Mouse (Mus musculus) heart, embryonic 12.5 days (tissue): Measurements from ENCODE around the gene Atp11a. TPM values are rescaled to one million over a fixed set of nuclear protein-coding genes. Genes with fewer than 3 reads are reported as not detected.

Experiments
- ATAC-seq: fragments of 200-750 bp; cut with Nextera tagmentation; 2 replicates; pipeline ENCODE4 v1.8.0; 2017; ENCODE audit warnings: moderate TSS enrichment, moderate library complexity; ENCODE audit not compliant: insufficient number of reproducible peaks, low FRiP score
- H3K27ac ChIP-seq: fragments of 300-500 bp; sonication (generic); 2 replicates; pipeline ENCODE4 v1.5.1; 2016; ENCODE audit warnings: mild to moderate bottlenecking, moderate library complexity; ENCODE audit not compliant: poor library complexity, severe bottlenecking
- H3K27me3 ChIP-seq: fragments of 300-500 bp; sonication (generic); replicated peaks from 2 replicates; pipeline ENCODE4 v1.6.1; 2016; ENCODE audit warnings: mild to moderate bottlenecking, moderate library complexity
- H3K36me3 ChIP-seq: fragments of 300-500 bp; sonication (generic); 2 replicates; pipeline ENCODE4 v1.6.1; 2016; ENCODE audit warnings: mild to moderate bottlenecking, moderate library complexity
- H3K4me1 ChIP-seq: fragments of 300-500 bp; sonication (generic); replicated peaks from 2 replicates; pipeline ENCODE4 v1.6.1; 2016; ENCODE audit warnings: mild to moderate bottlenecking
- H3K4me2 ChIP-seq: fragments of 300-500 bp; sonication (generic); 2 replicates; pipeline ENCODE4 v1.6.1; 2016; ENCODE audit warnings: mild to moderate bottlenecking, moderate library complexity
- H3K4me3 ChIP-seq: fragments of 300-500 bp; sonication (generic); 2 replicates; pipeline ENCODE4 v1.5.1; 2016; ENCODE audit warnings: mild to moderate bottlenecking
- H3K9ac ChIP-seq: fragments of 300-500 bp; sonication (generic); 2 replicates; pipeline ENCODE4 v1.6.1; 2016; ENCODE audit warnings: mild to moderate bottlenecking, moderate library complexity
- H3K9me3 ChIP-seq: fragments of 300-500 bp; sonication (generic); replicated peaks from 2 replicates; pipeline ENCODE4 v1.6.1; 2016; ENCODE audit warnings: mild to moderate bottlenecking, moderate library complexity
- WGBS: fragments of 180-500 bp; shearing (Covaris S2); methylation state at CpG from one replicate; pipeline ENCODE4 v1.1.7; 2016; 5-methylcytosine and 5-hydroxymethylcytosine counted together
- polyA plus RNA-seq: library from polyadenylated mRNA; unstranded; fragments of >200 nt; fragmentation: Nextera tagmentation; extraction: Ambion mirVana; gene quantifications from 2 replicates; pipeline ENCODE4 v1.2.1, GENCODE M21; 2016

The Atp11a gene
- polyA plus RNA-seq, 1 experiment from 2014 or later, result 21.5 TPM

- Histone ChIP-seq H3K27ac (no peak overlapping the region), H3K9ac (no peak overlapping the region), H3K27me3 (peaks cover 22% of the 10 kb centered on the region), H3K36me3 (no peaks in the 10 kb centered on the region), H3K9me3 (no peaks in the 10 kb centered on the region), H3K4me2 (no peak overlapping the region), H3K4me1 (peaks cover 14% of the 10 kb centered on the region), H3K4me3 (no peak overlapping the region)
- no peak for ATAC-seq
- 53% methylated on average over 5 of the region's 5 CpGs for WGBS
Observed at GRCm38 (mm10) chr8:12892882-12893446, 136.2 kb downstream of the Atp11a start.

GRCm38 (mm10) chr8:12893797-12894578 lies 137.2 kb downstream of the Atp11a start:
- WGBS, result 77% methylated on average over 12 of the region's 12 CpGs
- no peak overlapping the region for H3K4me2 ChIP-seq
- no peak overlapping the region for H3K4me3 ChIP-seq
- ATAC-seq, result no peak
- H3K9me3 ChIP-seq, result no peaks in the 10 kb centered on the region
- H3K27me3 ChIP-seq, result peaks cover 22% of the 10 kb centered on the region
- peaks cover 19% of the 10 kb centered on the region for H3K4me1 ChIP-seq
- no peak overlapping the region for H3K27ac ChIP-seq
- H3K9ac ChIP-seq, result no peak overlapping the region
- H3K36me3 ChIP-seq, result no peaks in the 10 kb centered on the region

- WGBS, result 72% methylated on average over 11 of the region's 11 CpGs
- Histone ChIP-seq H3K36me3 (no peaks in the 10 kb centered on the region), H3K9ac (no peak overlapping the region), H3K4me3 (no peak overlapping the region), H3K4me2 (no peak overlapping the region), H3K4me1 (peaks cover 22% of the 10 kb centered on the region), H3K27ac (no peak overlapping the region), H3K27me3 (peaks cover 20% of the 10 kb centered on the region), H3K9me3 (no peaks in the 10 kb centered on the region)
- ATAC-seq, result no peak
Observed at GRCm38 (mm10) chr8:12894783-12895534, 138.1 kb downstream of the Atp11a start.

- Histone ChIP-seq H3K9me3 (no peaks in the 10 kb centered on the region), H3K27ac (no peak overlapping the region), H3K36me3 (no peaks in the 10 kb centered on the region), H3K4me3 (no peak overlapping the region), H3K4me1 (peaks cover 22% of the 10 kb centered on the region), H3K9ac (no peak overlapping the region), H3K27me3 (peaks cover 18% of the 10 kb centered on the region), H3K4me2 (no peak overlapping the region)
- no peak for ATAC-seq
- 67% methylated on average over 9 of the region's 9 CpGs for WGBS
Observed at GRCm38 (mm10) chr8:12895535-12896150, 138.8 kb downstream of the Atp11a start.

- Histone ChIP-seq H3K4me3 (no peak overlapping the region), H3K36me3 (no peaks in the 10 kb centered on the region), H3K4me1 (peaks cover 22% of the 10 kb centered on the region), H3K4me2 (no peak overlapping the region), H3K27ac (no peak overlapping the region), H3K27me3 (peaks cover 17% of the 10 kb centered on the region; the same call in 1 of the 2 replicates), H3K9me3 (no peaks in the 10 kb centered on the region), H3K9ac (no peak overlapping the region)
- 0 out of 2 replicates have a peak, but pooled peaks have one; percentile 30 for ATAC-seq
- WGBS, result 53% methylated on average over 13 of the region's 13 CpGs
Observed at GRCm38 (mm10) chr8:12896494-12897373, 139.9 kb downstream of the Atp11a start.

- 38% methylated on average over 9 of the region's 9 CpGs for WGBS
- Histone ChIP-seq H3K27ac (no peak overlapping the region), H3K4me2 (no peak overlapping the region), H3K27me3 (peaks cover 17% of the 10 kb centered on the region; the same call in 1 of the 2 replicates), H3K4me3 (no peak overlapping the region), H3K9me3 (no peaks in the 10 kb centered on the region), H3K4me1 (peaks cover 22% of the 10 kb centered on the region), H3K36me3 (no peaks in the 10 kb centered on the region), H3K9ac (no peak overlapping the region)
- ATAC-seq, result no peak
Observed at GRCm38 (mm10) chr8:12897815-12898214, 141.0 kb downstream of the Atp11a start.

- Histone ChIP-seq H3K4me3 (no peak overlapping the region), H3K9ac (no peak overlapping the region), H3K27ac (no peak overlapping the region), H3K4me2 (no peak overlapping the region), H3K9me3 (no peaks in the 10 kb centered on the region), H3K36me3 (no peaks in the 10 kb centered on the region), H3K27me3 (peaks cover 9% of the 10 kb centered on the region; the same call in 1 of the 2 replicates), H3K4me1 (peaks cover 15% of the 10 kb centered on the region)
- WGBS, result 78% methylated on average over 13 of the region's 13 CpGs
- ATAC-seq, result no peak
Observed at GRCm38 (mm10) chr8:12903790-12904415, 147.1 kb downstream of the Atp11a start.

- 48% methylated on average over 5 of the region's 5 CpGs for WGBS
- Histone ChIP-seq H3K4me3 (no peak overlapping the region), H3K4me2 (no peak overlapping the region), H3K36me3 (no peaks in the 10 kb centered on the region), H3K9me3 (no peaks in the 10 kb centered on the region), H3K9ac (no peak overlapping the region), H3K4me1 (peaks cover 12% of the 10 kb centered on the region), H3K27me3 (peaks cover 9% of the 10 kb centered on the region; the same call in 1 of the 2 replicates), H3K27ac (no peak overlapping the region)
- ATAC-seq, result no peak
Observed at GRCm38 (mm10) chr8:12905122-12905521, 148.3 kb downstream of the Atp11a start.

GRCm38 (mm10) chr8:12905599-12906321 lies 148.9 kb downstream of the Atp11a start:
- Histone ChIP-seq H3K27ac (no peak overlapping the region), H3K9me3 (no peaks in the 10 kb centered on the region), H3K27me3 (peaks cover 6% of the 10 kb centered on the region; the same call in 1 of the 2 replicates), H3K36me3 (no peaks in the 10 kb centered on the region), H3K4me2 (no peak overlapping the region), H3K4me1 (peaks cover 12% of the 10 kb centered on the region), H3K9ac (no peak overlapping the region), H3K4me3 (no peak overlapping the region)
- ATAC-seq, result no peak
- WGBS, result 70% methylated on average over 11 of the region's 11 CpGs
